Mouse (Mus musculus) testis, adult 2 months (tissue): ENCODE data around the gene Psmc3ip.

ENCODE experiments used
- CTCF ChIP-seq: fragments of 200-500 bp; IDR thresholded peaks from 2 replicates; pipeline ENCODE4 v1.5.1; 2012; ENCODE audit warnings: low read depth, mild to moderate bottlenecking, inconsistent platforms, low read length, moderate library complexity; ENCODE audit not compliant: control insufficient read depth, insufficient read depth, insufficient replicate concordance
- POLR2A ChIP-seq: fragments of 200-500 bp; IDR thresholded peaks from 2 replicates; pipeline ENCODE4 v1.6.1; 2012; ENCODE audit warnings: low read depth, mild to moderate bottlenecking, inconsistent platforms, low read length, moderate library complexity; ENCODE audit not compliant: control insufficient read depth

- TF ChIP-seq CTCF (no peak), POLR2A (no peak)
These were observed 44.2 kb downstream of the Psmc3ip start for GRCm38 (mm10) chr11:101051051-101051493.
